Mouse (Mus musculus) kidney, postnatal 0 days (tissue): Measurements from ENCODE around the gene Megf8. TPM values are rescaled to one million over a fixed set of nuclear protein-coding genes. Genes with fewer than 3 reads are reported as not detected.

Experiments used
- ATAC-seq: fragments of 200-750 bp; cut with Nextera tagmentation; replicated peaks from 2 replicates; pipeline ENCODE4 v1.8.0; 2017; ENCODE audit warnings: low read depth, moderate number of reproducible peaks, moderate TSS enrichment, moderate library complexity; ENCODE audit not compliant: low FRiP score
- DNase-seq: peaks from one replicate; pipeline ENCODE4 v3.0.0-alpha.2; 2016; ENCODE audit warnings: low spot score
- H3K27ac ChIP-seq: fragments of 300-500 bp; sonication (generic); 2 replicates; pipeline ENCODE4 v1.5.1; 2014; ENCODE audit warnings: mild to moderate bottlenecking
- H3K27me3 ChIP-seq: fragments of 300-500 bp; sonication (generic); 2 replicates; pipeline ENCODE4 v1.6.1; 2014; ENCODE audit warnings: low read length, mixed read lengths; ENCODE audit not compliant: insufficient read depth
- H3K36me3 ChIP-seq: fragments of 300-500 bp; sonication (generic); 2 replicates; pipeline ENCODE4 v1.6.1; 2014; ENCODE audit warnings: low read length, mixed read lengths; ENCODE audit not compliant: insufficient read depth
- H3K4me1 ChIP-seq: fragments of 300-500 bp; sonication (generic); replicated peaks from 2 replicates; pipeline ENCODE4 v1.6.1; 2014; ENCODE audit warnings: antibody characterized with exemption, low read length, mixed read lengths; ENCODE audit not compliant: insufficient read depth
- H3K4me2 ChIP-seq: fragments of 300-500 bp; sonication (generic); 2 replicates; pipeline ENCODE4 v1.6.1; 2014; ENCODE audit warnings: mild to moderate bottlenecking, low read length, moderate library complexity, mixed read lengths
- H3K4me3 ChIP-seq: fragments of 300-500 bp; sonication (generic); replicated peaks from 2 replicates; pipeline ENCODE4 v1.5.1; 2014; ENCODE audit warnings: low read depth, low read length
- H3K9ac ChIP-seq: fragments of 300-500 bp; sonication (generic); 2 replicates; pipeline ENCODE4 v1.6.1; 2014; ENCODE audit warnings: low read depth, low read length
- H3K9me3 ChIP-seq: fragments of 300-500 bp; sonication (generic); replicated peaks from 2 replicates; pipeline ENCODE4 v1.6.1; 2016; ENCODE audit warnings: low read length, inconsistent platforms, mixed read lengths
- CTCF ChIP-seq: IDR thresholded peaks from 2 replicates; pipeline ENCODE4 v1.5.1; 2016; ENCODE audit warnings: antibody characterized with exemption, low read depth, mild to moderate bottlenecking, moderate library complexity
- WGBS: fragments of 180-500 bp; shearing (Covaris S2); extraction: QIAGEN DNeasy Blood & Tissue Kit; methylation state at CpG from one replicate; pipeline ENCODE4 v1.1.7; 2014; 5-methylcytosine and 5-hydroxymethylcytosine counted together
- polyA plus RNA-seq: library from polyadenylated mRNA; unstranded; fragments of >200 nt; fragmentation: Nextera tagmentation; extraction: Ambion mirVana; gene quantifications from 2 replicates; pipeline ENCODE4 v1.2.1, GENCODE M21; 2015

The Megf8 gene
- polyA plus RNA-seq, 1 experiment from 2014 or later: 8.1 TPM

- H3K9ac ChIP-seq: no peak overlapping the region
- peaks cover 8% of the 10 kb centered on the region; the same call in 1 of the 2 replicates for H3K36me3 ChIP-seq
- no peak for TF ChIP-seq CTCF
- DNase-seq (no peak), ATAC-seq (no peak)
- no peaks in the 10 kb centered on the region for H3K9me3 ChIP-seq
- H3K4me1 ChIP-seq: no peaks in the 10 kb centered on the region
- H3K27ac ChIP-seq: no peak overlapping the region
- H3K27me3 ChIP-seq: no peaks in the 10 kb centered on the region
- no peak overlapping the region for H3K4me2 ChIP-seq
- H3K4me3 ChIP-seq: no peak overlapping the region
- WGBS: 77% methylated on average over 13 of the region's 13 CpGs
Measured at GRCm38 (mm10) chr7:25378181-25379100, 61.5 kb downstream of the Megf8 start.

- Histone ChIP-seq H3K4me1 (no peaks in the 10 kb centered on the region), H3K9ac (peak overlapping the region; percentile 36), H3K9me3 (no peaks in the 10 kb centered on the region), H3K27ac (no peak overlapping the region), H3K4me3 (peak overlapping the region; percentile 22; the same call in 1 of the 2 replicates), H3K4me2 (peak overlapping the region; percentile 55), H3K36me3 (peaks cover 16% of the 10 kb centered on the region; the same call in 1 of the 2 replicates), H3K27me3 (no peaks in the 10 kb centered on the region)
- peak; percentile 55 for ATAC-seq
- peak; percentile 88 for DNase-seq
- WGBS: 4% methylated on average over 40 of the region's 42 CpGs
- peak; percentile 71 for TF ChIP-seq CTCF
Measured at GRCm38 (mm10) chr7:25379551-25380351, 62.8 kb downstream of the Megf8 start.

- Histone ChIP-seq H3K36me3 (peaks cover 19% of the 10 kb centered on the region; the same call in 1 of the 2 replicates), H3K4me1 (no peaks in the 10 kb centered on the region; the same call in 1 of the 2 replicates), H3K9ac (peak overlapping the region; percentile 36), H3K4me2 (peak overlapping the region; percentile 55), H3K4me3 (no peak overlapping the region), H3K27me3 (no peaks in the 10 kb centered on the region), H3K27ac (no peak overlapping the region), H3K9me3 (no peaks in the 10 kb centered on the region)
- no peak for TF ChIP-seq CTCF
- no peak for DNase-seq
- ATAC-seq: no peak
- 68% methylated on average over 18 of the region's 18 CpGs for WGBS
Measured at GRCm38 (mm10) chr7:25380392-25381283, 63.7 kb downstream of the Megf8 start.

- Histone ChIP-seq H3K27me3 (no peaks in the 10 kb centered on the region), H3K36me3 (peaks cover 23% of the 10 kb centered on the region; the same call in 1 of the 2 replicates), H3K4me3 (no peak overlapping the region), H3K4me2 (no peak overlapping the region), H3K27ac (no peak overlapping the region), H3K9me3 (no peaks in the 10 kb centered on the region), H3K4me1 (no peaks in the 10 kb centered on the region; the same call in 1 of the 2 replicates), H3K9ac (no peak overlapping the region)
- no peak for ATAC-seq
- no peak for TF ChIP-seq CTCF
- WGBS: 47% methylated on average over 3 of the region's 3 CpGs
- no peak for DNase-seq
Measured at GRCm38 (mm10) chr7:25381284-25381680, 64.3 kb downstream of the Megf8 start.

- Histone ChIP-seq H3K4me3 (no peak overlapping the region), H3K4me1 (no peaks in the 10 kb centered on the region; the same call in 1 of the 2 replicates), H3K36me3 (peaks cover 30% of the 10 kb centered on the region), H3K27me3 (no peaks in the 10 kb centered on the region), H3K9ac (no peak overlapping the region), H3K9me3 (no peaks in the 10 kb centered on the region), H3K27ac (no peak overlapping the region), H3K4me2 (no peak overlapping the region)
- no peak for DNase-seq
- ATAC-seq: no peak
- TF ChIP-seq CTCF: no peak
Measured at GRCm38 (mm10) chr7:25382541-25382940, 65.6 kb downstream of the Megf8 start.
